Mouse (Mus musculus): Measurements from ENCODE around the gene Ostn. TPM values are rescaled to one million over a fixed set of nuclear protein-coding genes. Genes with fewer than 3 reads are reported as not detected.
"Not testable (repeated sequence)": the region's sequence is repeated elsewhere in the genome, so short reads cannot be mapped to it uniquely, and the experiment has no call there.

The Ostn gene
- not detected in 2 replicates for polyA plus RNA-seq (2016; fragmentation: Nextera tagmentation; extraction: Ambion mirVana)

GRCm38 (mm10) chr16:27307189-27307588 lies at the start of gene Ostn:
Ostn (plus strand) TSS chr16:27307489.
- H3K9ac ChIP-seq; H3K36me3 ChIP-seq; H3K27me3 ChIP-seq; H3K27ac ChIP-seq; H3K4me2 ChIP-seq (replicated peaks); ATAC-seq (ENCODE audit: low FRiP score); H3K4me3 ChIP-seq; H3K4me1 ChIP-seq; H3K9me3 ChIP-seq (replicated peaks): not testable (repeated sequence)
- WGBS = 82% methylated on average over 4 of the region's 4 CpGs

GRCm38 (mm10) chr16:27268748-27269147 lies 38.5 kb upstream of the Ostn start:
- ATAC-seq (ENCODE audit: low FRiP score) = no peak
- Histone ChIP-seq H3K27ac (no peak overlapping the region), H3K4me2 (replicated peaks) (no peak overlapping the region), H3K4me3 (no peak overlapping the region), H3K27me3 (no peaks in the 10 kb centered on the region), H3K9ac (no peak overlapping the region), H3K36me3 (no peaks in the 10 kb centered on the region), H3K9me3 (replicated peaks) (no peaks in the 10 kb centered on the region), H3K4me1 (no peaks in the 10 kb centered on the region)
- WGBS = 80% methylated on average over 4 of the region's 4 CpGs

- H3K4me2 ChIP-seq (replicated peaks) = no peak overlapping the region
- no peaks in the 10 kb centered on the region for H3K36me3 ChIP-seq
- 87% methylated on average over 3 of the region's 3 CpGs for WGBS
- H3K9me3 ChIP-seq (replicated peaks) = no peaks in the 10 kb centered on the region
- no peaks in the 10 kb centered on the region for H3K27me3 ChIP-seq
- no peak for ATAC-seq (ENCODE audit: low FRiP score)
- no peak overlapping the region for H3K27ac ChIP-seq
- no peaks in the 10 kb centered on the region for H3K4me1 ChIP-seq
- H3K9ac ChIP-seq = no peak overlapping the region
- no peak overlapping the region for H3K4me3 ChIP-seq
These were observed 19.9 kb upstream of the Ostn start for GRCm38 (mm10) chr16:27287410-27287809.

- no peak overlapping the region for H3K27ac ChIP-seq
- H3K36me3 ChIP-seq = no peaks in the 10 kb centered on the region
- no peak overlapping the region for H3K4me2 ChIP-seq (replicated peaks)
- H3K27me3 ChIP-seq = no peaks in the 10 kb centered on the region
- WGBS = 88% methylated on average over 3 of the region's 3 CpGs
- ATAC-seq (ENCODE audit: low FRiP score) = no peak
- no peak overlapping the region for H3K9ac ChIP-seq
- no peaks in the 10 kb centered on the region for H3K4me1 ChIP-seq
- no peaks in the 10 kb centered on the region for H3K9me3 ChIP-seq (replicated peaks)
- no peak overlapping the region for H3K4me3 ChIP-seq
These were observed 10.8 kb upstream of the Ostn start for GRCm38 (mm10) chr16:27296508-27296907.

GRCm38 (mm10) chr16:27296929-27297328 lies 10.4 kb upstream of the Ostn start:
- ATAC-seq (ENCODE audit: low FRiP score) = no peak
- Histone ChIP-seq H3K4me2 (replicated peaks) (no peak overlapping the region), H3K9ac (no peak overlapping the region), H3K4me1 (no peaks in the 10 kb centered on the region), H3K4me3 (no peak overlapping the region), H3K27me3 (no peaks in the 10 kb centered on the region), H3K36me3 (no peaks in the 10 kb centered on the region), H3K27ac (no peak overlapping the region), H3K9me3 (replicated peaks) (no peaks in the 10 kb centered on the region)
- WGBS = 86% methylated on average over 2 of the region's 2 CpGs

- H3K36me3 ChIP-seq = no peaks in the 10 kb centered on the region
- no peaks in the 10 kb centered on the region for H3K27me3 ChIP-seq
- H3K9ac ChIP-seq = no peak overlapping the region
- H3K4me3 ChIP-seq = no peak overlapping the region
- no peaks in the 10 kb centered on the region for H3K9me3 ChIP-seq (replicated peaks)
- no peaks in the 10 kb centered on the region for H3K4me1 ChIP-seq
- H3K4me2 ChIP-seq (replicated peaks) = no peak overlapping the region
- WGBS = 83% methylated on average over 1 of the region's 1 CpGs
- ATAC-seq (ENCODE audit: low FRiP score) = no peak
- H3K27ac ChIP-seq = no peak overlapping the region
These were observed 11.8 kb downstream of the Ostn start for GRCm38 (mm10) chr16:27319099-27319498.

GRCm38 (mm10) chr16:27322047-27322446 lies 14.8 kb downstream of the Ostn start:
- no peak overlapping the region for H3K9ac ChIP-seq
- no peaks in the 10 kb centered on the region for H3K27me3 ChIP-seq
- no peak for ATAC-seq (ENCODE audit: low FRiP score)
- H3K4me2 ChIP-seq (replicated peaks) = no peak overlapping the region
- H3K4me3 ChIP-seq = no peak overlapping the region
- no peaks in the 10 kb centered on the region for H3K36me3 ChIP-seq
- no peaks in the 10 kb centered on the region for H3K9me3 ChIP-seq (replicated peaks)
- no peaks in the 10 kb centered on the region for H3K4me1 ChIP-seq
- H3K27ac ChIP-seq = no peak overlapping the region

- 94% methylated on average over 2 of the region's 2 CpGs for WGBS
These were observed 19.2 kb downstream of the Ostn start for GRCm38 (mm10) chr16:27326463-27326862.

GRCm38 (mm10) chr16:27347521-27347920 lies 40.2 kb downstream of the Ostn start:
- H3K4me3 ChIP-seq = no peak overlapping the region
- no peak overlapping the region for H3K27ac ChIP-seq
- H3K36me3 ChIP-seq = no peaks in the 10 kb centered on the region
- no peaks in the 10 kb centered on the region for H3K4me1 ChIP-seq
- H3K9ac ChIP-seq = no peak overlapping the region
- no peak overlapping the region for H3K4me2 ChIP-seq (replicated peaks)
- 79% methylated on average over 3 of the region's 3 CpGs for WGBS
- no peaks in the 10 kb centered on the region for H3K27me3 ChIP-seq
- no peaks in the 10 kb centered on the region for H3K9me3 ChIP-seq (replicated peaks)
- ATAC-seq (ENCODE audit: low FRiP score) = no peak

More at GRCm38 (mm10) chr16:27326463-27326862, 19.2 kb downstream of the Ostn start:
- Histone ChIP-seq H3K4me1 (no peaks in the 10 kb centered on the region), H3K4me2 (replicated peaks) (no peak overlapping the region), H3K36me3 (no peaks in the 10 kb centered on the region), H3K27me3 (no peaks in the 10 kb centered on the region), H3K9ac (no peak overlapping the region), H3K9me3 (replicated peaks) (no peaks in the 10 kb centered on the region), H3K4me3 (no peak overlapping the region), H3K27ac (no peak overlapping the region)
- ATAC-seq (ENCODE audit: low FRiP score) = no peak

- no peaks in the 10 kb centered on the region for H3K9me3 ChIP-seq (replicated peaks)
- whole genome bisulfite sequencing = 82% methylated on average over 1 of the region's 1 CpGs
- H3K27me3 ChIP-seq = no peaks in the 10 kb centered on the region
- H3K27ac ChIP-seq = no peak overlapping the region
- no peak overlapping the region for H3K4me3 ChIP-seq
- H3K9ac ChIP-seq = no peak overlapping the region
- H3K4me2 ChIP-seq (replicated peaks) = no peak overlapping the region
- no peaks in the 10 kb centered on the region for H3K36me3 ChIP-seq
- ATAC-seq (ENCODE audit: low FRiP score) = no peak
- H3K4me1 ChIP-seq = no peaks in the 10 kb centered on the region
These were observed 41.1 kb downstream of the Ostn start for GRCm38 (mm10) chr16:27348359-27348758.

GRCm38 (mm10) chr16:27349235-27349634 lies 41.9 kb downstream of the Ostn start:
- Histone ChIP-seq H3K4me3 (no peak overlapping the region), H3K4me2 (replicated peaks) (no peak overlapping the region), H3K9ac (no peak overlapping the region), H3K9me3 (replicated peaks) (no peaks in the 10 kb centered on the region), H3K27ac (no peak overlapping the region), H3K27me3 (no peaks in the 10 kb centered on the region), H3K36me3 (no peaks in the 10 kb centered on the region), H3K4me1 (no peaks in the 10 kb centered on the region)
- WGBS = 93% methylated on average over 2 of the region's 2 CpGs
- ATAC-seq (ENCODE audit: low FRiP score) = no peak

- H3K36me3 ChIP-seq = no peaks in the 10 kb centered on the region
- no peak overlapping the region for H3K9ac ChIP-seq
- no peaks in the 10 kb centered on the region for H3K9me3 ChIP-seq (replicated peaks)
- H3K27ac ChIP-seq = no peak overlapping the region
- H3K27me3 ChIP-seq = no peaks in the 10 kb centered on the region
- WGBS = 91% methylated on average over 7 of the region's 7 CpGs
- H3K4me3 ChIP-seq = no peak overlapping the region
- ATAC-seq (ENCODE audit: low FRiP score) = no peak
- no peaks in the 10 kb centered on the region for H3K4me1 ChIP-seq
- no peak overlapping the region for H3K4me2 ChIP-seq (replicated peaks)
These were observed 42.7 kb downstream of the Ostn start for GRCm38 (mm10) chr16:27349878-27350532.

- H3K9ac ChIP-seq = no peak overlapping the region
- H3K4me2 ChIP-seq (replicated peaks) = no peak overlapping the region
- H3K27ac ChIP-seq = no peak overlapping the region
- H3K36me3 ChIP-seq = no peaks in the 10 kb centered on the region
- WGBS = 84% methylated on average over 2 of the region's 2 CpGs
- H3K4me3 ChIP-seq = no peak overlapping the region
- no peak for ATAC-seq (ENCODE audit: low FRiP score)
- H3K27me3 ChIP-seq = no peaks in the 10 kb centered on the region
- H3K4me1 ChIP-seq = no peaks in the 10 kb centered on the region
- no peaks in the 10 kb centered on the region for H3K9me3 ChIP-seq (replicated peaks)
These were observed 47.2 kb downstream of the Ostn start for GRCm38 (mm10) chr16:27354464-27354863.

All from hindbrain, embryonic 12.5 days (tissue).